Mouse (Mus musculus): ENCODE data around the gene Polr3g.

Polr3g gene

DNA sequence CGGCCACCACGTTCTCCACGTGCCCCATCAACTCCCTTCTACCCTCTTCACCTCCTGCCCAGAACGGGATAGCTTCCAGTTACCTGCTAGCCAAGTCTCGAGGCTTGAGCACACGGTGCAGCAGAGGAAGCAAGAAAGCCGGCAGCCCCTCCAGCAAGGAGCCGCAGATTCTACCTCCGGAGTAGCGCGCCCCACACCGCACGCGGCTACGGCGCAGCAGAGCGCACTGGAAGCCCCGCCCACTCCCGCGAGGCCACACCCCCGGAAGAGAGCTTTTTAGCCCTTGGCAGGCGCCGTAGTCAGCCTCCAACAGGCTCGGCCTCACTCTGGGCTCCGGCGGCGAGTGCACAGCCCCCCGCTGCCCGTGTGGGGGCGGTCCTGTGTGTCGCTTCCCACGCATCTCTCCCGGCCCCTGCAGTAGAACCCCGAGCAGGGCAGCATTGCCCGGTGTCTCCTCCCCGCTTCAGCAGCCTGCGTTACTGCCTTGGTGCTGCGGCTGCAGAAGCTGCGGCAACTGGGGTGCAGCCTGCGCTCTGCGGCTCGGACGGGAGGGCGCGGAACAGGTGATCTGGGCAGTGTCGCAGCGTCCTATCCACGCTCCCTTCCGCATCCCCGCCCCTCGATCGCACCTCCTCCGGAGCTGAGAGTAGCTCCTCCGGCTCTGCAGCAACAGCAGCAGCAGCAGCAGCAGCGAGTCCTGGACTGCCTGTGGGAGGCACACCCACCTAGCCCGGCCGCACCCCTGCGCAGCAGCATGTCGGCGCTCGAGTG, at the start of gene Polr3g, which contains the start of gene Mblac2:
Polr3g (minus strand) TSS at position 239 of the 771 bp plus-strand sequence.
Mblac2 (plus strand) TSS at position 567 of the 771 bp plus-strand sequence.
- WGBS: under 1% methylated on average over 61 of the region's 61 CpGs

DNA sequence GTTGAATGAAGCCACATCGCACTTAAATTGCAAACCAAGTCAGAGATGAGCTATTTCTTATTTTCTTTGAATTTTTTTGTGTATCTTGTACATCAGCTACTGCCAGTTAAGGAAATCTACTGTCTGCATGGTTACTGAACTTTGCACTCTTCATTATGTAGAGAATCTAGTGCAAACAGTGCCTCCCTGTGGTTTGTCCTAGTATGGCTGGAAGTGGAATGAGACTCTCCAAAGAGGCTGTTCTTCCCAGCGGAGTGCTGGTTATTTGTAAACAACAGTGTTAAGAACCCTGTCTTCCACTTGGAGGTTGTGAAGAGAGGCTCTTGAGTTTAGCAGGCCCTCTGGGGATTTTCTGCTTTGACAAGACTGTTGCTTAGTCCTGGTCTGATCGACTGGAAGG, 49.6 kb upstream of the Polr3g start:
- WGBS: 32% methylated on average over 3 of the region's 3 CpGs

- WGBS: 82% methylated on average over 5 of the region's 5 CpGs
These were observed 46.3 kb upstream of the Polr3g start for GRCm38 (mm10) chr13:81757058-81757660.

DNA sequence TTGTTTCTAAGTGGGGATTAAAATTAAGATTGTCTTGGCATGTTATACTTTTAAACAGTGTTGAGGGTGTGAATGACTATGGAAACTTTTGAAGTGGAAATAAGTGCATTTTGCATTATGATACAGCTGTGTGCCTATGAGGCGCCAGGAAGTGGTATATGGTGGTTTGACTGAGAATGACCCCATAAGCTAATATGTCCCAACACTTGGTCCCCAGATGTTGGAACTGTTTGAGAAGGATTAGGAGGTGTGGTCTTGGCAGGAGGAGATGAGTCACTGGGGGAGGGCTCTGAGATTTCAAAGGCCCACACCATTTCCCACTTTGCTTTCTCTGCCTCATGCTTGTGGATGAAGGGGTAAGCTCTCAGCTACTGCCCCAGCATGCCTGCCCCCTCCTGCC, 44.5 kb upstream of the Polr3g start:
- WGBS: 98% methylated on average over 1 of the region's 1 CpGs

DNA sequence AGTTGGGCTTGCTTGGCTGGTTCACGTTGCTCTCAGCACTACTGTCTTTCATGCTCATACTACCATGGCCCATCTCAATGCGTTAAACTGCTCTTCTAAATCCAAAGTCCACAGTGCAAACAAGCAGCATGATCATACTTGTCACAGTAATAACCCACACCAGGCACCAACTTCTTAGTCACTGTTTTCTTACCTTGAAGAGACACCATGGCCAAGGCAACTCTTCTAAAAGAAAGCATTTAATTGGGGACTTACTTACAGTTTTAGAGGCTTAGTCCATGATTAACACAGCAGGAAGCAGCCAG, 33.2 kb upstream of the Polr3g start:
- WGBS: 44% methylated on average over 2 of the region's 2 CpGs

DNA sequence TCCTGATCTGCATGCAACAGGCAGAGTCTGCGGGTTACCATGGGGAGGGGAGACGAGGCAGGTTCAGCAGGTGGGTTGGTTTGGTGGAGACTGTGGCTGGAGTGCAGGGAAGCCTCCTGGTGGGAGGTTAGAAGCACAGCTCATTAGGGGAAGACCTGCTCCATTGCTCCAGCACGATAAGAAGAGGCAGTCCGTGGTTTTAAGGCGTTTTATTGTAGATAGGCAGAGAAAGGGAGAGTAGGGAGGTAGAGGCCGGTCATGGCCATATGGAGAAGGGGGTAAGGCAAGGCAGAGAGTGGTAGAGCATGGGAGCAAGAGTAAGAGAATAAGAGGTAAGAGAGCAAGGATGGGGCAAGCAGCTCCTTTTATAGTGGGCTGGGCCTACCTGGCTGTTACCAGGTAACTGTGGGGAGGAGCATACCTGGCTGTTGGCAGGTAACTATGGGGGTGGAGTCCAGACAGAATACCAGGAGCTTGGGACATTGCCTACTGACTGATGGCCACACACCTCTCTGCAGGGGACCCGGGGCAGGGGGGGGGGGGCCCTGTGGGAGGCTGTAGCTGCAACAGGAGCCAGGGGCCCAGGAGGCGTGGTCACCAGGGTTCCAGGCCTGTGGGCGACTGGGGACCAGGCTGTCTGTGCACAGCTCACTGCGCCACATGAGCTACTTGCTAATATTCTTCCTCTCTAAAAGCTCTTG, 32.7 kb upstream of the Polr3g start:
- 64% methylated on average over 10 of the region's 10 CpGs for WGBS

- WGBS: 49% methylated on average over 3 of the region's 3 CpGs
These were observed 30.1 kb upstream of the Polr3g start for GRCm38 (mm10) chr13:81740898-81741297.

GRCm38 (mm10) chr13:81736606-81737005, 25.8 kb upstream of the Polr3g start:
- 93% methylated on average over 5 of the region's 5 CpGs for WGBS

GRCm38 (mm10) chr13:81730362-81730761, 19.5 kb upstream of the Polr3g start:
- WGBS: 95% methylated on average over 1 of the region's 1 CpGs

DNA sequence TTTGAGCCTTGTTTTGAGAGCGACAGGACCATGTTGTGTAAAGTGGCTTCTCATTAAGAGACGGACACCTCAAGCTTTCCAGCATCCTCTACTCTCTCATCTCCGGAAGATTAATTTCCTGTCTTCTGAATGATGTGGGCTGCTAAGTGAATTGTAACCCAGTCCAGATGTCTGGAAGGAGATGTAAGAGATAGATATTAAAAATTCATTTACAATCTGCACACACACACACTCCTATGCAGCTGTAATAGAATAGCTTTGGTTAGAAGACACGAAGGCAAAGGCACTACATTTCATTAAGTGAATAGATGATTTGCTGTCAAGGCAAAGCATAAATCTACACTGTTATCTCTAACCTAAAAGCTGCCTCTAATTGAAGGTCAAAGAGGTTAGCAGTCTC, 18.3 kb upstream of the Polr3g start:
- WGBS: 84% methylated on average over 4 of the region's 4 CpGs

DNA sequence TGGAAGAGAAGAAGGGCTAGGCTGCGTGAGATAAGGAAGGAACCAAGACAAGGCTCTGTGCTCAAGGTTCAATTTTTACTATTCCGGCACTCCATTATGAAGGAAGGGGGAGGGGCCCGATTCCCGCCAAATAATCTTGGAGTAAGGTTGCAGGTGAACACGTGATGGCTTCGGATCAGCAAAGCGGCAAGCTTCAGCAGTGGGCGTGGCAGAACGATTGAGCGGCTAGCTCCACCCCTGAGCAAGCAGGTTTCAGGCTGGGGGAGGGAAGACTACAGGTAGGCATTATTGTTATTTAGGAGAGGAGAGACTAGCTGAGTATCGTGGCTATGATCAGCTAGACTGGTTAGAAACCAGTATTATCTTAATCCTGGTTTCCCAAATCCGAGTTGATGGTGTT, 17.3 kb upstream of the Polr3g start:
- 70% methylated on average over 12 of the region's 12 CpGs for WGBS

DNA sequence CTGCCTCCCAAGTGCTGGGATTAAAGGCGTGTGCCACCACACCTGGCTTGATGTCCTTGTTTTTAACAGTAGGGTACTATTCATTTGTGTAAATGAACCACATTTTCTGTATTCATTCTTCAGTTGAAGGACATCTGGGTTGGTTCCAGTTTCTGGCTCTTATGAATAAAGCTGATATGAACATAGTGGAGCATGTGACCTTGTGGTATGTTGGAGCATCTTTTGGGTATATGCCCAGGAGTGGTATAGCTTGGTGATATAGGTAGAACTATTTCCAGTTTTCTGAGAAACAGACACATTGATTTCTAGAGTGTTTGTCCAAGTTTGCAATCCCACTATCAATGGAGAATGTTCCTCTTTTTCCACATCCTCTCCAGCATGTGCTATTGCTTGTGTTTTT, 3.1 kb upstream of the Polr3g start:
- WGBS: 95% methylated on average over 1 of the region's 1 CpGs

DNA sequence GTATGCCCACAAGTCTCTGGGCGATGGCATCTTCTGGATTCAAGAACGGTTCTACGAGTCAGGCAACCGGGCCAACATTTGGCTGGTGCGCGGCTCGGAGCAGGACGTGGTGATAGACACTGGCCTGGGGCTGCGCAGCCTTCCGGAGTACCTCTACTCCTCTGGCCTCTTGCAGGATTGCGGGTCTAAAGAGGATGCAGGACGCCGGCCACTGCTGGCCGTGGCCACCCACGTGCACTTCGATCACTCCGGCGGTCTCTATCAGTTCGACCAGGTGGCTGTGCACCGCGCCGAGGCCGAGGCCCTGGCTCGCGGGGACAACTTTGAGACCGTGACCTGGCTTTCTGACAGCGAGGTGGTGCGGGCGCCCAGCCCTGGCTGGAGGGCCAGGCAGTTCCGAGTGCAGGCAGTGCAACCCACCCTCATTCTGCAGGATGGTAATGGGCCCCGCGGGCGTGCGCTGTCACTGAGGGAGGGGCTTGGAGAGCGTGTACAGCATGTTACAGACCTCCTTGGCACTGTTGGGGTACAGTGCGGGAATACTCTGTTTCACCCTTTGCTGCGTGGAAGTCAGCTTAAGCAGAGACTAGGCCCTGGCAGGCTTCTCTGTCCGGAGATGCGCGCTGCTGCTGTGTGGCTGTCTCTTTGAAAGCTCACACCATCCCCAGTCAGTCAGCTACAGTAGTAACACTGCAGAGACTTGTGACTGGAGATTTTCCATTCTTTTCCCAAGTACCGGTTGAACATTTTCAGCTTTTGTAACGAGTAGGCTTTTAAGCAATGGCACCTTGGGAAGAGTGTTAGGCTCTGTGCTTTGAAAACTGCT, 946 bp upstream of the Polr3g start:
- WGBS: under 1% methylated on average over 42 of the region's 42 CpGs

DNA sequence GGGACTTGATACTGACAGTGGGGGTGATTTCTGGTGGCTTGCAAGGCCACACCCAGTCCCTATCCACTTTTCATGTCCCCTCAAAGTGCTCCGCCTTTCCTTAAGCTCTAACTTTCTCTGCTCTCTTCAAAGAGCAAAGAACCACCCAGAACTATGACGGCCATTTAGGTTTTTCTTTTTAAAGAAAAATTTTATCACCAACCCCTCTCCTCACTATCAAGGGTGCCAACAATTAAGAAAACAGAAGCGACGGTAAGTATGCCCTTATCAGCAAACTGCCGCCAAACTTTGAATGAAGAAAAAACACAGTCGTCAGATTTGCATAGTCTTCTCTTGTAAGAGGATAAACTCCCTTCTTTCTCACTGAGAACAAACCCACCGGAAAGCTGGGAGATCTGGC, 547 bp downstream of the Polr3g start:
- WGBS: 6% methylated on average over 7 of the region's 7 CpGs

DNA sequence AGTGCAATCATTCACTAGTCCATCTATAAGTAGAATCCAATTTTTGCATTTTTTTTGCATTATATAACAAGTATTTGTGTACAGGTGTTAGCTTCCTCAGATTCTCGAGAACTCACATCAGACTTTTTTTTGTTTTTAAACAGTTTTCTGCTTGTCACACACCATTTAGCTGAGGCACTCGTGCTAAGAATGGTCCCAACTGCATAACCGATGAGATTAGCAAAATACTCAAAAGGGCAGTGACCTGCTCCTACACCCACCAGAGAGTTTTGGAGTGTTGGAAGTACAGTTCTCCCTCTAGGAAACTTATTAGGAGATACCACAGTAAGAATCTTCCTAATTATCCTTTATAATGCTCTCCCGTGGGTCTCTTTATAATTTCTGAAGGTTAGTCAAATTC, 1.0 kb downstream of the Polr3g start:
- WGBS: 35% methylated on average over 4 of the region's 4 CpGs

DNA sequence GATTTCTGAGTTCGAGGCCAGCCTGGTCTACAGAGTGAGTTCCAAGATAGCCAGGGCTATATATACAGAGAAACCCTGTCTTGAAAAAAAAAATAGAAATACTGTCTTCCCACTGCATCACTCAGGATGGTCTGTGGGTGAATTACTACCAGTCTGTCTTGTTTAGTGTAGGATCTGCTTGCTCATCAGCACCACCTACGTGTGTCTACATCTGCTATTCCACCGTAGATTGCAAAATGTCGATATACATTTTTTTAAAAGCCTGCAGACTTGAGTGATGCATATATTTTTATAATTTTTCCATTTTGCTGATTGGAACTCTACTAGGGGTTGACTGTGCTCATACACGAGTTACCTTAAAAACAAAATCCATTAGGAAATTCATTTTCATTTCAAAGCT, 4.5 kb downstream of the Polr3g start:
- 56% methylated on average over 5 of the region's 5 CpGs for WGBS

DNA sequence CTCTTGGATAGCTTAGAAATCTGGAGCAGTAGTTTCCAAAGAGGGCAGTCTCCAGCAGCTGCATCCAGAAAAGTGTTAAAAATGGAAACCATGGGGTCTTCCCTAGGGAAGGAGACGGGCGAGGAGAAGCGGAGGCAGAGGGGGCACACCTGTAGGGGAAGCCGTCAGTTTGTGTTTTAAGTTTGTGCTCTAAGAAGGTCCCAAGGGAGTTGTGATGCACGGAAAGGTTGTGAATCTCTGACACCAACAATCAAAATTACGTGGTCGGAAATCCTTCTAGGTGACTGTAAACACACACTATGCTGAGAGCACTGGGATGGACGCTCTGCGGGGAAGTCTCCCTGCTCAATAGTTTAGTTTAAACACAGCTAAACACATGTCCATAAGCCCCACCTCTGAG, 7.2 kb downstream of the Polr3g start:
- 91% methylated on average over 9 of the region's 9 CpGs for WGBS

- 64% methylated on average over 7 of the region's 7 CpGs for WGBS
These were observed 7.7 kb downstream of the Polr3g start for GRCm38 (mm10) chr13:81703148-81703547.

DNA sequence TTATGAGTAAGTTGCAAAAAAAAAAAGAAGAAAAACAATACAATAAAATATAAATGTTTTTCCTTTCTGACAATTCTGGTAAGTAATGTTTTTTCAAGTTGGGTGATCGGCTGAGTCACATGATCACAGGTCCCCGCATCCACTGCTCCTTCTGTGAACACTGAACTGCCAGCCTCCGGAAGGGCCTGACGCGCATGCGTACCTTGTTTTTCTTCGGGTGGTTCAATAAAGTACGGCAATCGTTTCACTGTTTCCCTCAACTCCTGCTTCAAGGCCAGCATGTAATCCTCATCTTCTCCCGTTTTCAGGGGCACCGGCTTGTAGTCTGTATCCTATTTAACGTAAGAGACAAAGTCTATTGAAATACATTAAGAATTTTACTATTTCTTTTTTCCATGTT, 16.4 kb downstream of the Polr3g start:
- WGBS: 95% methylated on average over 12 of the region's 12 CpGs

- 34% methylated on average over 9 of the region's 9 CpGs for WGBS
These were observed 19.2 kb downstream of the Polr3g start for GRCm38 (mm10) chr13:81691606-81692005.

DNA sequence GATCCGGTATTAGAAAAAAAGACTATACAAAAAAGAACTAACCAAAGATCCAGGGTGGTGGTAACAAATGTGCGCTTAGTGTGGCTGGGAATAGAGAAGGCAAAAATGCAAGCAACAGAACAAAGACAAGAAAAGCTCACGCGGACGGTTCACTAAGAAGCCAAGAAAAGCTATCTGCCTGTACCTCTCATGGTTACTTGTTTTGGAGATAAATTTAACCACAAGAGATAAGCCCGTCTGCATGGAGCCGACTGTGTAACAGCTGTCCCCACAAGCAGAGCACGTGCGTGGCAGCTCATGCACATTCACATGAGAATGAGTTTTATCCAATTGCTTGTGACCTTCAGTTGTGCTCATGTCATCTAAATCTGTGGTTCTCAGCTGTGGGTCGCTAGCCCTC, 20.3 kb downstream of the Polr3g start:
- WGBS: 71% methylated on average over 10 of the region's 10 CpGs

DNA sequence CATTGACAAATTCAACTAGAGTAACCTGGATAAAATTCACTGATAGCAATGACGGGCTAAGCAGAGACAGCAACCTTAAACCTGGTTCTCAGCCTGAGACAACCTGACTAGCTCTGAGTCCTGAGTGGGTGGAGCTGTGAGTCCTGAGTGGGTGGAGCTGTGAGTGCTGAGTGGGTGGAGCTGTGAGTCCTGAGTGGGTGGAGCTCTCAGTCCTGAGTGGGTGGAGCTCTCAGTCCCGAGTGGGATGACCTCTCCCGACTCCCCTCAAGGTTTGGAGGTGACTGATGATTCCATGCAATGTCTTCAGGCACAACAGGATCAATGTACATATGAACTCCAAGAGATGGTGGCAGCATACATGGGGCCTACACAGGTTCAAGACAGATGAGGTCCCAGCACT, 21.2 kb downstream of the Polr3g start:
- 87% methylated on average over 3 of the region's 3 CpGs for WGBS
